Mouse (Mus musculus) embryonic facial prominence, embryonic 14.5 days (tissue): ENCODE measurements at regions not wholly inside any gene's neighbourhood (a gene's known extent, or its start where the extent isn't known, plus 50 kb on each side); places are given as distances from the start of the nearest gene placed in this dataset.

Experiments
- ATAC-seq: fragments of 200-750 bp; cut with Nextera tagmentation; 2 replicates; pipeline ENCODE4 v1.8.0; 2017; ENCODE audit warnings: low read depth, moderate number of reproducible peaks, moderate TSS enrichment
- DNase-seq: peaks from one replicate; pipeline ENCODE4 v3.0.0-alpha.2; 2015; ENCODE audit warnings: low spot score
- H3K27ac ChIP-seq: fragments of 300-500 bp; sonication (generic); replicated peaks from 2 replicates; pipeline ENCODE4 v1.5.1; 2014; ENCODE audit warnings: low read depth, mild to moderate bottlenecking, low read length, moderate library complexity
- H3K27me3 ChIP-seq: fragments of 300-500 bp; sonication (generic); replicated peaks from 2 replicates; pipeline ENCODE4 v1.6.1; 2014; ENCODE audit warnings: low read length; ENCODE audit not compliant: control insufficient read depth, insufficient read depth
- H3K36me3 ChIP-seq: fragments of 300-500 bp; sonication (generic); 2 replicates; pipeline ENCODE4 v1.6.1; 2014; ENCODE audit warnings: low read length, mixed read lengths; ENCODE audit not compliant: control insufficient read depth, insufficient read depth
- H3K4me1 ChIP-seq: fragments of 300-500 bp; sonication (generic); 2 replicates; pipeline ENCODE4 v1.6.1; 2014; ENCODE audit warnings: antibody characterized with exemption, low read length; ENCODE audit not compliant: control insufficient read depth, insufficient read depth
- H3K4me2 ChIP-seq: fragments of 300-500 bp; sonication (generic); 2 replicates; pipeline ENCODE4 v1.6.1; 2014; ENCODE audit warnings: low read depth, mild to moderate bottlenecking, low read length, moderate library complexity, mixed read lengths
- H3K4me3 ChIP-seq: fragments of 300-500 bp; sonication (generic); 2 replicates; pipeline ENCODE4 v1.5.1; 2014; ENCODE audit warnings: low read depth, mild to moderate bottlenecking, low read length
- H3K9ac ChIP-seq: fragments of 300-500 bp; sonication (generic); 2 replicates; pipeline ENCODE4 v1.6.1; 2014; ENCODE audit warnings: low read depth, mild to moderate bottlenecking, low read length, moderate library complexity, mixed read lengths
- H3K9me3 ChIP-seq: fragments of 300-500 bp; sonication (generic); 2 replicates; pipeline ENCODE4 v1.6.1; 2016; ENCODE audit warnings: low read length; ENCODE audit not compliant: control insufficient read depth
- WGBS: fragments of 180-500 bp; shearing (Covaris S2); extraction: QIAGEN DNeasy Blood & Tissue Kit; methylation state at CpG from one replicate; pipeline ENCODE4 v1.1.7; 2014; 5-methylcytosine and 5-hydroxymethylcytosine counted together

DNA sequence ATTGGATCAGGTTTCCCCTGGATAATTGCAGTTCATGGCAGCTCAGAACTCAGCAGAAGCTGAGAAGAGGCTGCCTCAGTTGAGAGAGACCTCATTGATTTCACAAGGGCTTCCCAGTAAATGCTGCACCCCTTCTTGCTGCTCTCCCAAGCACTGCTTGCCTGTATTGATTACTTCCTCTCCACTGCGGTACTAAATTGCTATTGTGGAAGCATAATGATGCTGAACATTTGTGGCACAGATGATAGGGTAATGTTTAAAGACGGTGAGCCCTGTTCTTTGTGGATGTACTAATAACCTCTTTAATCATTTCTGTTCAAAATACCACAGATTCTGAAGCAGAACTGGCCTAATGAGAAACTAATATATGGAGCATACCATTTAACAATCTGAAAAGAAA is 492.5 kb upstream of the Gm21833 start:
- H3K9ac ChIP-seq, result no peak overlapping the region
- H3K27ac ChIP-seq, result no peak overlapping the region
- peak; percentile 9 for DNase-seq
- no peak overlapping the region for H3K4me3 ChIP-seq
- no peaks in the 10 kb centered on the region for H3K27me3 ChIP-seq
- no peaks in the 10 kb centered on the region for H3K9me3 ChIP-seq
- H3K4me1 ChIP-seq, result no peaks in the 10 kb centered on the region
- WGBS, result 65% methylated on average over 2 of the region's 2 CpGs
- H3K36me3 ChIP-seq, result no peaks in the 10 kb centered on the region
- peak; percentile 76 for ATAC-seq
- no peak overlapping the region for H3K4me2 ChIP-seq

DNA sequence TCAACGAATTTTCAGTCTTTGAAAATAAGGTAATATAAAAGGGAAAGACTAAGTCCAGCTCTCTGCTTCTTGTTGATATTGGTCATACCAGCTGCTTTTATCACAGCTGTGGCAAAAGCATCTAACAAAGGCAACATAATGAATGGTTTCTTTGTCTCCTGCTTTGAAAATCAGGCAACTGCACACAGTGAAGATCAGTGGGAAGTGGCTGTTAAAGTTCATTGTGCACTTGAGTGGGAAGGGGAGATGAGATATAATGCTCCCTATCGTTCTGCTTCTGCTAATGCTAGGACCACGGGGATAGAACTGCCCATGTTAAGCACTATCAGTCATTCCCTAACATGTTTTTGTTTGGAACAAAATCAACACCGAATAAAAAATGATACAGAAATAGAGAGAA is 468.1 kb upstream of the Gm21833 start:
- H3K4me3 ChIP-seq, result no peak overlapping the region
- no peaks in the 10 kb centered on the region for H3K9me3 ChIP-seq
- H3K27me3 ChIP-seq, result no peaks in the 10 kb centered on the region
- H3K4me2 ChIP-seq, result no peak overlapping the region
- peak; percentile 2 for DNase-seq
- no peak for ATAC-seq
- 72% methylated on average over 4 of the region's 4 CpGs for WGBS
- no peak overlapping the region for H3K9ac ChIP-seq
- no peaks in the 10 kb centered on the region for H3K4me1 ChIP-seq
- no peaks in the 10 kb centered on the region for H3K36me3 ChIP-seq
- H3K27ac ChIP-seq, result no peak overlapping the region
